Mouse (Mus musculus): ENCODE measurements around the gene Gm47791. TPM values are rescaled to one million over a fixed set of nuclear protein-coding genes. Genes with fewer than 3 reads are reported as not detected.

Gm47791 gene
- total RNA-seq (2021): not detected
- long read RNA-seq, experiment 1: 0 reads
- long read RNA-seq, experiment 2: 0 reads

DNA sequence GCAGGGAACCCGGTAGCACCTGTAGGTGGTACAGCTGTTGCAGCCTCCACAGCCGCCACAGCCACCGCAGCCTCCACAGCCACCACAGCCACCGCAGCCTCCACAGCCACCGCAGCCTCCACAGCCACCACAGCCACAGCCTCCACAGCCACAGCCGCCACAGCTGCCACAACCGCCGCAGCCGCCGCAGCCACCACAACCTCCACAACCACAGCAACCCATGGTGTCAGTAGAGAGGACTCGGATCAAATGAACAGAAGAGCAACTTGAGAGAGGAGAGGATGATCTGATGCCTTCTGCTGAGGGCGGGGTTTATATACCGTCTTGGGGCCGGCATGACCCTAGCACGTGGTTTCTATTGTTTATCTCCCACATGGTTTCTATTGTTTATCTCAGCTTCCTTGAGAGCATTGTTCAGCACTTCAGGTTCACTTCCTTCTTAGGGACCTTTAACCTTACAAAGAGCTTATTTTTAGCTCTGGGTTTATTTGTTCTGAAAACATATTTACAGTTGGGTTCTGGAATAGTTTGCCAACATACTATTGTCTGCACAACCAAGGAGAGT is at the start of gene Gm47791:
Gm47791 (minus strand) TSS at position 222 of the 565 bp plus-strand sequence.
- no peak for DNase-seq (ENCODE audit: low spot score in 2 of 2)

DNA sequence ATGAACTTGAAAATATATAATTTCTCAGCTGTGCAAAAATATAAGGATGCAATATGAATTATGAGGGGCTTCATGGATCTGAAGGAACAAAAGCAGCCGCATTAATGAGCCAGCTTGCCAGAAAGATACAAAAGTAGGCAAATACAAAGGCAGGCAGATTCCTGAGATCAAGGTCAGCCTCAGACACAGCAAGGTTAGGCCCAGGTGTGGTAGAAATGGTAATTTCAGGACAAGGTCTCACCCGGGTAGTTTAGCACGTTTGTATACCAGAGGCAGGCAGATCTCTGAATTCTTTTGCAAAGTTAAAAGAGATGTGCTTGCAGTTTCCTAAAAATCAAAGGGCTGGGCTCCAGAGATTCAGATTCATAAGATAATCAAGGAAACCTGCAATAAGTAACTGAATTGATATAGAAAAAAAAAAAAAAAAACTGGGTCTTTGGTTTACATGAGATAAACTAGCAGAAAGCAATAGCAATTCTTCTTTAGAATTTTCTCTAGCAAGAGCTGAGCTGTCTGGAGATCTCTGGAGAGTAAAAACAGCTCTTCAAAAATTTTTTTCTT is 49.7 kb upstream of the Gm47791 start:
- no peak for DNase-seq (ENCODE audit: low spot score in 2 of 2)

DNA sequence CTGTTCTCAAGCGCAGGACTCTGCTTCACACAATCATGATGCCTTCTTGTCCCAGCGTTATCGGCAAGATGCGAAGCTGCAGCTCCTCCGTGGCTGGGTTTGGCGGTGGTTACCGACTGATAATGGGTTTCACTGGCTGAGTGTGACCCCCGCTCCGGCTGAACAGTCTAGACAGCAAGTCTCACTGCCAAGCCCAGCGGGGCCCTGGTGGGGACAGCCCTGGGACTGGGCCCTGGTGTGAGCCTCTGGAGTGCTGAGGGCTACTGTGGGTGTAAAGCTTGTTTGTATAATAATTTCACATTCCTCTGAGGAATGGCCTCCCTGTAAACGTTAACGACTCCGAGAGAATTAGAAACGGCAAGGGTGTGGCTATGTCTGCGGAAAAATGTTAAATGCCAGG is 49.1 kb upstream of the Gm47791 start:
- no peak for DNase-seq (ENCODE audit: low spot score in 2 of 2)

DNA sequence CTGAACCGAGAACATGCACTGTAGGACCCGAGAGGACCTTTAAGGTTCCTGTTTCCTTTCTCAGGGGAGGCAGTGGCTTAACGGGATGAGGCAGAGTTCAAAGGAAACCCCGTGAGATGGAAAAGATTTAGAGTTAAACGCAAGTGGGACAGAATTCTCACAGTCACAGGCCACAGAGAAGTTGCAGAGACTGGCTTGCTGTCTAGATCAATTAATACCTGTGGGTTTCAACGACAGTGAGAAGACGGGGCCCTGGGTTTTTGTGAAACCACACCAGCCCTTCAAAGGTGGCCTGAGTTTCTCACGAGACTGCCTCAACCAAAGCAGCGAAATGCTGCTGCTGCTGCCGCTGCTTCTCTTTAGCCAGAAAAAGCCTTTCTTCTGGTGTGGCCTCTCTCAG is 48.3 kb upstream of the Gm47791 start:
- no peak for DNase-seq (ENCODE audit: low spot score in 2 of 2)

DNA sequence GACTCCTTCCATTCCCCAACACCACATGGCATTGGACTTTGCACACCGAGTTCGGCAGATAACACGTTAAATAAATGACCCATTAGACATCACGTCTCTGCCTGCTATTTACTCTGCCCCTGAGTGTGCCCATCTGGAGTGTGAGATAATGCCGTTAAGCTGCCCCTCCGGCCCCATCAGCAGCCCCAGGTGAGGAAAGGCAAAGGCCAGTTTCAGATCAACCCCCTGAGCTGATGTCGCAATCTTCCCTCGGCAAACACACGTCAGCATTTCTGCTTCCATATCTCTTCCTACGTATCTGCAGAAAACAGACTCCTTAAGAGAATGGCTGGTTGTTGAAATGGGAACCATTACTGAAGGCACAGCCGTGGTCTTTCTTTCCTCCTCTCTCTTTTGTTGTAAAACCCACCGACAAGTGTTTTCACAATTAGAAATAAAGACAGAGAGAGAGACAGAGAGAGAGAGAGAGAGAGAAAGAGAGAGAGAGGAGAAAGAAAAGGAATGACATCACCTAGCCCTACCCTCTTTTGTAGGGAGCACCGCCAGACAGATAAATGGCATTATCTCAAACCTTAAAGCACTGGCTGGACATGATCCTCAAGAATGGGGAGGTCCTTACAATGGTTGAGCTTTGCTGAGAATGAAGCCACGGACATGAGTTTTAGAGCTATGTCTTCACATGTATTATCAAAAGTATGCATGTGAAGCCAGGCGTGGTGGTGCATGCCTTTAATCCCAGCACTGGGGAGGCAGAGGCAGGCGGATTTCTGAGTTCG is 45.1 kb upstream of the Gm47791 start:
- DNase-seq (ENCODE audit: low spot score in 2 of 2): no peak

DNA sequence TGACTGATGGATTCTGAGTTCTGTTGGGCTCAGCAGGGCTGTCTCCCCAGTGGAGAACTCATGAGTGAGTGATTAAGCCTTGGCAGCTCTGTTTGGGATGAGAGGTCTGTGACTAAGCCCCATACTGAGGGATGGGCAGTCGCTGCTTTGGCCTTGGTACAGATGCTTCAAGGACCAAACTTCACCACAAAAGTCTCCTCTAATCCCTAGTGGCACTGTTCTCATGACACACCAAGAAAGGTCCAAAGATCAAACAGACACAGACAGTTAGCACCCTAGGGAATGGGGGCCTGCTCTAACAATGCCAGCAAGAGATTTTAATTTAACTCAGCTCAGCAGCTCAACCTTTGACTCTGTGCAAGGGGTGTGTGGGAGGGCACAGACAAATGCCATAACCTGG is 40.7 kb upstream of the Gm47791 start:
- DNase-seq (ENCODE audit: low spot score in 2 of 2): no peak

DNA sequence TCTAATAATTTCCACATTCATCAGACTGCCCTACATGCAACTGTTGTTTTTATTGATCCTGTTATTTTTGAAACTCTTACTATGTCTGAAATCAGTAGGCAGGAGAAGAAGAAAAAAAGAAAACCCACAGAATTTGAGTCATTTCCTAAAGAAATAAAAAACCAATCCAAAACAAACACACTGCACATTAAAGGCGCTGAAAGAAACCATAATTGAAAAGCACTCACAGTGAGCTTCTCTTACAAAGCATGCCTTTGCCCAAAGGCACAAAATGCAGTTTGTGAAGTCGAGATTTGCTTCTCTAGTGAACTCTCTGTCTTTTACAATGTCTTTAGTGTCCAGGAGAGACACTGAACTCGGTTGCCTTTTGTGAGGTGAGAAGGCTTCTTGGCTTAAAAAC is 37.5 kb upstream of the Gm47791 start:
- no peak for DNase-seq (ENCODE audit: low spot score in 2 of 2)

DNA sequence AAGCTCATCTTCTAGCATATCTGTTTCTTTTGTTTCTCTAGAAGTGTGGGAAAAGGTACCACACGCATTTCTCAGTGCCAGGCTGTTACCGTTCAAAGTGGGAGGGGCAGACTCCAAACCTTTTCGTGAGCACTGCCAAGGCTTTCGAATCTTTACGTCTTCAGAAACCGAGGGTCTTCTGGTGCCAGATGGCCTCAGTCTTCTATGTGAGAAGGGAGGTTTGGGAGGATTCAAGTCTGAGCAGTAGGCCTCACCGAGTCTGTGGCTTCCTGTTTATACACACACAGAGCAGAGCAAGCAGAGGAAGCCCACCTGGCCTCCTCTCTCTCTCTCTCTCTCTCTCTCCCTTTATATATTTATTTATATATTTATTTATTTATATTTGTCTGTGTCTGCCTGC is 36.2 kb upstream of the Gm47791 start:
- no peak for DNase-seq (ENCODE audit: low spot score in 2 of 2)

DNA sequence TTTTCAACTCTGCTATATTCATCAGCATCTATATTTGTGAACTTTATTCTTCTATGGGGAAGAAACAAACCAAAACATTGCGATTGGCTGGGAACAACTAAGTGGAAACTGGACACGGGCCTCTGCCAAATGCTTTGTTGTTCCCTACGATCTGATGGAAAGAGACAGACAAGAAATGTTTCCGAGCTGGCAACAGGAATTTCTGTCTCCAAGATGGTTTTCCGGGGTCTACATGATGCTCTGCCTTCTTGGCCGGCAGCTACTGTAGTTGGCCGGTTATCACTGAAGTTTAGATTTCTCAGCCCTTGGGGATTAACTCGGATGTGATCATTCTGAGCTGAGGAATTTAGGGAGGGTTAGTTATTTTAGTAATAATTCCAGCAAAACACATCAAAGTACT is 35.3 kb upstream of the Gm47791 start:
- no peak for DNase-seq (ENCODE audit: low spot score in 2 of 2)

DNA sequence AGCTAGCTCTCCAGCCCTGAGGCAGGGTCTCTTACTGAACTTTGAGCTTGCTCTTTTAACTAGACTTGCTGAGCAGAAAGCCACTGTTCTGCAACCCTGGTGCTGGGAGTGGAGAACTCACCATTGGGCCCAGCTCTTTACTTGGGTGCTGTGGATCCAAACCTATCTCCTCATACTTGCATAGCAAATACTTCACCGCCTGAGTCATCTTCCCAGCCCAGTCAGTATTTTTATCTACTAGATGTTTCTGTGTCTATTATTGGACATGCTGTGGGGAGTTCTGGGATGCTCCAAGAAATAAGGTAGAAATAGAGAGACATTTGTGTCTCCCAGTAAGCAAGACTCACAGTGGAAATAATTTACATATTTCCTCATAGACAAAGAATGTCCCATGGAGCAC is 33.0 kb upstream of the Gm47791 start:
- DNase-seq (ENCODE audit: low spot score in 2 of 2): no peak

DNA sequence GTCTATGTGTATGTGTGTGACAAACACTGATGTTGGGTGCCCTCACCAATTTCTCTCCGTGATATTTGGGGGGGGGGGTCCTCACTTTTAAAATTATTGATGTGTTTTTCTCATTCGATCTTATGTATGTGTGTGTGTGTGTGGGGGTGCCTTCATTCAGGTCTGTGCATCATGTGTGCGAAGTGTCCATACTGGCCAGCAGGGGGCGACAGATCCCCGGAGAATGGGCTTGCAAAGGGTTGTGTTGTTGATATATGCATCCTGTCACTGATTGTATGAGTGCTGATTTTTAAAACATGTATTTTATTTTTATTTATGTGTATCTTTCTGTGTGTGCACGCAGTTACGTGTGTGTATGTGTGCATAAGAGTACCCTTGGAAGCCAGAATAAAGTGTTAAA is 32.6 kb upstream of the Gm47791 start:
- no peak for DNase-seq (ENCODE audit: low spot score in 2 of 2)

DNA sequence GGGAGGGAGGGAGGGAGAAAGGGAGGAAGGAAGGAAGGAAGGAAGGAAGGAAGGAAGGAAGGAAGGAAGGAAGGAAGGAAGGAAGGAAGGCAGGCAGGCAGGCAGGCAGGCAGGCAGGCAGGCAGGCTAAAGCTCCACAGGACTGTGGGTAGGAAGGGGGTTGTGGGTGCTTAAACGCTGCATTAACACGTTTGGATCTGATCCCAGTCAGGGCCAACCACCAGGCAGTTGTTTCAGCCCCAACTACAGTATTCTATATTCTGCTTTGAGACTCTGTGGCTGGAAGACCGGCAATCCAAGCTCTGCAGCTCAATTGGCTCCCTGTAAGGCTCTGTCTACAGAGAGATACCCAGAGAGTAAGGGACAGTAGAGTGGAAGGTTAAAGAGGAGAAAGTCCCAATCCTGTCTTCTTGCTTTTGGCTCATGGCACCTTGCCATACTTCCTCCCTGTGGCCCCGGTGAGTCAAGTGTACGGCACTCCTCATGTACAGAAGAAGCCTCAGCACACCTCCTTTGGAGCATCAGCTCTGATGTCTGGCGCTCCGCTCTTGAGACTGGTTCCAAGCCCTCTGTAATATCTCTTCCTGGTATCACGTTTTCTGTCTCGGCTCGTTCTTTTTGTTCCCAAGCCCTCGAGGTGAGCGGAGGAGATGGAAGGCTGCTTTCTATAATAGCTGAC is 30.2 kb upstream of the Gm47791 start:
- DNase-seq (ENCODE audit: low spot score in 2 of 2): peak in 1 of 2 experiments; percentile 4

DNA sequence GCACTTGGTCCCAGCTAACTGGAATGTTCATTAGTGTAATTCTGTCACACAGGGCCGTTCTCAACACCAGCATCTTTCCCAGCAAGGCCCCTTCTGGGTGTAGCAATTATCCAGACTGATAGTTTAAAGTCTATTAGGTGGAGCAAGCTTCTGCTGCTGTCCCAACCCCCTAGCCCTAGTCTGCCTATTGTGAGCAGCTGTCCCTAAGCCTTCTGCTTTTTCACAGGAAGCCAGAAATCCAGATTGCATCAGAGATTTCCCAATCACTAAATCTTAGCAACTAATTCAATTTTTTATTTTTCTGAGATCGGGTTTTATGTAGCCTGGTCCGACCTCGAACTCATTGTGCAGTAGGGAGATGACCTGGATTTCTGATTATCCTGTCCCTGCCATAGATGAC is 27.9 kb upstream of the Gm47791 start:
- no peak for DNase-seq (ENCODE audit: low spot score in 2 of 2)

DNA sequence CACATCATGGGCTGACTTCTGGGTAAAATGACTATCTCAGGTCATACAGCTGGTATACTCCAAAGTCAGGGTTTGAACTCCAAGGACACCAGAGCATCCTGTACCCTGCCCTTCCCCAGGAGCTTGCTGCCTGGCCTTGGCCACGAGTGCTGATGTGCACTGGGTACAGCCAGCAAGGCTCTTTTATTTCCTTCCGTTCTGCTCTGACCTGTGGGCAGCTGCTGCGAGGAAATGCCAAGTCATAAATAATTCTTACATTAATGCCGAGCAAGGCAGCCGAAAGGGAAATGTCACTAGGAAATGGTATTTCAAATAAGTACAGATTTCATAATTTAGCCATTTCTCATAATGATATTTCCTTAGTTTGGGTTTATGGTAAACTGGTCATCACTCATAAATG is 27.3 kb upstream of the Gm47791 start:
- DNase-seq (ENCODE audit: low spot score in 2 of 2): no peak

DNA sequence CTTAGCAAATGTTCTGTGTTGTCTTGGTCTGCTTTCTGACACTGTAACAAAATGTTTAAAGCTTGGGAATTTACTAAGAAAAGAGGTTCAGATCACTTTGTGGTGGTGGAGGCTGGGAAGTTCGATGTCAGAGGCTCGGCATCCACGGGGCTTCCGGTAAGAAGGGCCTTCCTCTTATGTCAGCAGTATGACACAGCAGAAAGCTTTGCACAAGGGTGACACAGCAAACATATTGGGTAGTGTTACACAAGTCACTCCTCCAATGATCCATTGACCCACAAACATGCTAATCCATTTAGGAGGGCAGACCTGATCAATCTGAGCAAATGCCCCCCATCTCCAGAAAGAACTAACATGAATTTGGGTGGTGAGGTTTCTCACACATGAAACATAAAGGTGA is 26.0 kb upstream of the Gm47791 start:
- DNase-seq (ENCODE audit: low spot score in 2 of 2): no peak

DNA sequence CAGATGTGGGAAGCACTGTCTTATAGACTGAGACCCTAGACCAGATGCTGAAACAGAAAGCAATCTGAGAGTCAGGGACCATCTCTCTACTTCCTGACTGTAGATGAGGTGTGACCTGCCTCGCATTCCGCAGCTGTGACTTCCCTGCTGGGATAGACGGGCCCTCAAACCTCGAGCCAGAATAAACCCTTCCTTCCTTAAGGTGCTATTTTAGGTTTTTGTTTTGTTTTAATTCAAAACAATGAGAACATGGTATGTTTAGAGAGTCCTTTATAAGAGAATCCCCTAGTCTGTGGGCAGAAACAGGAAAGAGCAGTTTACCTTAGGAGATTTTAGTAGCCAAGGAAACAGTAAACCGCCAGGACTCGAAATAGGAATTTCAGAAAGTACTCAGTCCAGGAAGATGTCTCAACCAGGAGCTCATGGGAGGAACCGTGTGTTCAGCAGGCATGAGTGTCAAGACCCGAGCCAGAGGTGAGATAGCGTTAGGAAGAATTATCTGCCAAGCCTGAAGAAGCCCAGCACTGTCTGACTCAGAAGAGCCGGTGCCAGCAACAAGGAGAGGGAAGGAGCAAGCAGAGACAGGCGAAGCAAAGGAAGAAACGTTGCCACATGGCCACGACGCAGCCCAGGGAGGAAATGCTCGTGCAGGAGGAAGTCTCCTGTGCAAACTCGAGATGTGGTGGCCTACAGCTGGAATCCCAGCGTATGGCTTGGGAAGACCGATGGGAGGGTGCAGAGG is 24.8 kb upstream of the Gm47791 start:
- DNase-seq (ENCODE audit: low spot score in 2 of 2): peak in 1 of 2 experiments; percentile 5

DNA sequence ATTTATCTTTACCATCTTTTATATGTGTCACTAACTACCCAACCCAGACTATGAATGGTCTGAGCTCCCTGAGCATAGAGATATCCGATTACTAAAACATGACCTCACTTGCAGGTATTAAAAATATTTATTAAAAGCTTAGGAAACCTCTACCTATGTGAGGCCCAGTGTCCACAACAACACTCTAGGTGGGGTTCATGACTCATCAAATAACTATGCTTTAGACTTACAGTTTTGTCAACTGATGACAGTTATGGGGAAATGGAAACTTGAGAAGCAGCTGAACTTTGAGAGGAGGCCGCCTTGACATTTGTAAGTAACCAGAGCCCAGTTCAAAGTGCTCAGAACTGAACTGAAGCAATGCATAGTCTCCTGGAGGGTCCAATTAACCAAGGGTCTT is 24.2 kb upstream of the Gm47791 start:
- no peak for DNase-seq (ENCODE audit: low spot score in 2 of 2)

DNA sequence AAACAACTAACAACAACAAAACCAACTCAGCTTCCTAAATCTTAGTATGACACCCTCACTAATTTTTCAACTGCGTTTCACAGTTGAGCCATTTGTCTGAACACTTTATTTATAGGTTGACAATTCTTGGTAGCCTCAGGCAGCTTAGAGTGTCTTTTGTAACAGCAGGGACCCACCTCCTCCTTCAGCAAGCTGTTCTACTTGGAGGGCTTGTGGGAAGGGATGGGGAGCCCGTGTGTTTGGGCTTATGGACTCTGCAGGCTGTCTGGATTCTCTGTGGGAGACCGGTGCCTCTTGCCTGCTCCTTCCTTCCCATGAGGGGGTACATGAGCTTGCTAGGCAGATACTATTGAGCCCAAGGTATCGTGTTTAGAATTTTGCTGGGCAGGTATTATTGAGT is 22.9 kb upstream of the Gm47791 start:
- peak; percentile 19 to 51 for DNase-seq (ENCODE audit: low spot score in 2 of 2)

DNA sequence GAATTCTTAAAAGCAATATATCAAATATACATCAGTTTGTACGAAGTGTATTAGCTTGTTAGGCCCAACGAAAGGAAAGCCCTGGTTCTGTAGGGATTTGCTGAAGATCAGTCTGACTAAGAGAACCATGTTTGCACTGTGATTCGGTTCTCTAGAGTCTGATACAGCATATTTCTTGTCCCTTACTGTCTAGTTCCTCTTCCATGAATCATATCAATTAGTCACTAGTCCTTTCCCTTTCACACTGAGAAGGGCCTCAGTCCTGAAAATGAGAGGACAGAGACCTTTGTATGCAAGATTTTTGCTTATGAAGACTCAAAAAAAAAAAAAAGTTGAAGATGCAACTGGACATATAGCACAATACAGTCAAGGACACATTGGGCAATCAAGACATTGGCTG is 22.1 kb upstream of the Gm47791 start:
- DNase-seq (ENCODE audit: low spot score in 2 of 2): no peak

DNA sequence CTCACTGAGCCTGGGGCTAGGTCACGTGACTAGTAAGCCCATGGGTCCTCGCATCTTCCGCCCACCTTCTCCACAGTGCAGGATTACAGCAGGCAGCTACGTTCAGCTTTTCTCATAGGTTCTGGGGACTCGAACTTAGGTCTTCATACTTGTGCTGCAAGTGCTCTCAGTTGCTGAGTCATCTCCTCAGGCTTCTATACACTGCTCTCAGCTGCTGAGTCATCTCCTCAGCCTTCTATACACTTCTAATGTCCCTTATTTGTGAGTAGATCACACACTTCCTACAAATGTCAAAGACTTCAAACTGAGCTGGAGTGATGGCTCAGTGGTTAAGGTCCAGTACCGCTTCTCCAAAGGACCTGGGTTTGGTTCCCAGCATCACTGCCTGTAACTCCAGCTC is 21.2 kb upstream of the Gm47791 start:
- no peak for DNase-seq (ENCODE audit: low spot score in 2 of 2)

DNA sequence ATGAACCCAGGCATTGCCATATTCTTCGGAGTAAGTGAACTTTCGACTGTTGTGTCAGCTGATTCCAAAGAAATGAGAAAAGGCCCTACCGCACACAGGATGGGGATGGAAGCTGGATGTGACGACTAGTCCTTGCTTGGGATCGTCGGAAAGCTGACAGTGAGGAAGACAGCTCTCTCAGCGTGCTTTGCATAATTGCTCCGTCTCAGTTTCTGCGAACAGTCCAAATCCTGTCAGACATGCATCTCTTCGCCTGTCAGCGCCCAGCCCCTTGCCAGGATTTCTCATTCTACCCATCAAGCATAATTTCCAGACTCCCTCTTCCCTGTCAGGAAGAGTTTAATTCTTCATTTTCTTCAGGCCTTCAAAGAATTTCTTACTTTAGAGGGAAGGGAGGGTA is 20.1 kb upstream of the Gm47791 start:
- no peak for DNase-seq (ENCODE audit: low spot score in 2 of 2)

DNA sequence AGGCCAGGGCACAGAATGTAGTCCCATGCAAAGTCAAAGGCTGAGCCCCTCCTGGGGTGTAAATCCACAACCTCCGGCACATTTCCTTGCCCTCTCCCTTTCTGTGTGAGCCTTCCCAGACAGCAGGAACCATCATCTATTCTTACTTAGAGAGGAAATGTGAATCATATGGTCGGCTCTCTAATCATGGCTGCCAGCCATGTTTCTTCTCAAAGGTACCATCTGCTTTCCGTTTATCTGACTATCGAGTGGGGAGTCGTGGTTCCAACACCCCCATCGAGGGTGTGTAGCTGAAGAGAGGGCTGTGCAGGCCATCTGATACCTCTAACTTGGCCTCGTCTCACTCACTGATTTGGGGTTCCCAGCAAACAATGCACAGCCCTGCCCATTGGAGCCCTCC is 17.0 kb upstream of the Gm47791 start:
- no peak for DNase-seq (ENCODE audit: low spot score in 2 of 2)

All from left cerebral cortex, adult 18-20 months (tissue).